Mouse (Mus musculus) gastrocnemius, adult 18-20 months (tissue): Measurements from ENCODE around the gene Shld2. TPM values are rescaled to one million over a fixed set of nuclear protein-coding genes. Genes with fewer than 3 reads are reported as not detected.

Experiments used
- DNase-seq: peaks from one replicate; pipeline ENCODE4 v3.0.0; 2021; ENCODE audit warnings: low spot score
- long read RNA-seq, 2 experiments: library from polyadenylated mRNA; stranded (forward); transcript quantifications; one replicate each; pipeline ENCODE4 v2.0.0; 2021
- total RNA-seq, 2 experiments: library from RNA; stranded (reverse); gene quantifications; 2 replicates each; pipeline ENCODE4 v1.2.3; 2021

Gene Shld2
- 10 to 100 TPM; 10.0 to 12.9 TPM for total RNA-seq
- long read RNA-seq, experiment 1, partial matches to known transcripts: 0 of 5 reads
- long read RNA-seq, experiment 1, other reads (novel, unspliced or antisense): 5 of 5 reads
- long read RNA-seq, experiment 2, partial matches to known transcripts: 1 of 10 reads
- long read RNA-seq, experiment 2, other reads (novel, unspliced or antisense): 9 of 10 reads

DNA sequence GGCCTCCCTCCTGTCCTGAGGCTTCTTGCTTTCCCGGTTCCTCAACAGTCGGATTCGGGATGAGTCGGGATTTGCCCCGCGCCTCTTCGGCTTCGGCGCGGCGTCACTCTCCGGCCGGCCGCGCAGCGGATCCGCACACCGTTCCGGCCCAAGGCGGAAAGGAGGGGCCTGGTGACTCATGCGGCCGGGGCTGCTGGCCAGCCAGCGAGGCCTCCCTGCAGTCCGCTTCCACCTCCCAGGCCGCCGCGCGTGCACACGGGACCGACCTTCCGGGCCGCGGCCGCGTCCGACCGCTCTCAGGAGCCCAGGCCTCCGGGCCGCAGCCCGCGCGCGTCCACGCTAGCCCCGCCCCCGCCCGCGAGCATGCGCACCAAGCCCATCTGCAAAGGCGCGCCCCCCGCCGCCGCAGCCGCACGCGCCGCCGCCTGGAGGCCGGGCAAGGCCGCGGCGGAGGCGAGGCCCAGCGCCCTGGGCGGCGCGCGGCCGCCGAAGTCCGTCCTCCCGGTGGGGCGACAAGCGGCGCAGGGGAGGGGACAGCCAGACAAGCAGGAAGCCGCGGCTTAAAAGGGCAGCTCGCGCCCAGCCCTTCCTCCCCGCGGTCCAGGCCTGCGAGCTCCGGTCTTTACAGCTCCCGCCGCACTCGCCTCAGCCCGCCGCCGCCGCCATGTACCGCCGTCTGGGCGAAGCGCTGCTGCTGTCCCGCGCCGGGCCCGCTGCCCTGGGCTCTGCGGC, at the start of gene Shld2, which contains the start of gene Glud1:
Shld2 (minus strand) TSS at position 260 of the 732 bp plus-strand sequence.
Glud1 (plus strand) TSS at position 494 of the 732 bp plus-strand sequence.
- DNase-seq: peak; percentile 95

- no peak for DNase-seq
These were observed 49.5 kb upstream of the Shld2 start for GRCm38 (mm10) chr14:34359676-34360244.

DNA sequence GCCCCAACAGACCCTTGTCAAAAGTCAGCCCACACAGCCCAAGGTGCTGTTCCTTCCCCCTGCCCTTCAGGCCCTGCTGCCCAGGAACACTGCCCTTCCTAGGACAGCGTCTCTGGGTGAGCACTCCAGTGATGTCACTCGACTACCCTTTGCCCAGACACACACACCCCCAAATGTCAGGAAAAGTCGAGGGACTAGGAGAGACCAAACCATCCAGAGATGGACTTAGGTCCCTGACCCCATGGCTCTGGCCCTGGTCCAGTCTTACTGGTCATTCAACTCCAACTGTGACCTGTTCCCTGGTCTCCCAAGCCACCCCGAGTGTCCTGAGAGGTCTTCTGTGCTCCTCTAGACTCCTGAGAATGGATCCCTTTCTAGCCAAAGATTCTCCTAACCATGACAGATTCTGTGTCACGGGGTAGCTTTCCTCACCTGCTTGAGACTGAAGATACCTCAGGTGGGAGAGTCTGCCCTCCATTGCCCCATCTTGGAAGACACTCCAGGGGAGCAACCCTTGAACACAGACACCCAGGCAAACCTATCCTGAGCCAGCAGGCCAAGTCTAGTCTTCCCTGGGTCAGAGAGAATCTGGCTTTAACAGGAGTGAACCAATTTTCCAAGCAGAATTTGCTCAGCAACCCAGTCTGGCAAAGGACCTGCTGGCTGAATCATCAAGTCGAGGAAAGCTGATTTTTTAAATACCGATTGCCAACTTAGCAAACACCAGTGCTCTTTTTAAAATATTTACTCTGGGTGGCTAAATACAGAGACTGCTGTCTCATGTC, 47.6 kb upstream of the Shld2 start:
- no peak for DNase-seq

GRCm38 (mm10) chr14:34355301-34355700, 45.0 kb upstream of the Shld2 start, which contains the start of gene Fam25c:
Gene Fam25c (minus strand): TSS chr14:34355433.
- no peak for DNase-seq

GRCm38 (mm10) chr14:34354456-34354855, 44.2 kb upstream of the Shld2 start:
- DNase-seq: no peak

DNA sequence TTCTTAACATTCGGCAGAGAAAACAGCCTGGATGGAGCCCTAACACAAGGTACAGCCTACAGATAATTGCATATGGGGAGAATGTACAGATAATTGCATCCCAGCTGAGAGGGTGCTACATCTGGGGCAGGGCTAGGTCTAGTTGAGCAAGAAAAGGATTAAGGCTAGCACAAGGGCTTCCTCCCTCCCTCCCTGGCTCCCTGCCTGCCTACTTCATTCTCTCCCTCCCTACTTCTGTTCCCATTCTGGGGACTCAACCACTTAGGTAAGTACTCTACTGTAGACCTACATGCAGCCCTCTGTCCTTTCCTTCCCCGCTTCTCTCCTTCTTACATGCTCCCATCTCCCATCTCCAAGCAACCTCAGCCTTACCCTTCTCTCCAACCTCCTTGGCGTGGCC, 43.0 kb upstream of the Shld2 start:
- DNase-seq: no peak

GRCm38 (mm10) chr14:34352523-34352922, 42.2 kb upstream of the Shld2 start:
- DNase-seq: no peak

DNA sequence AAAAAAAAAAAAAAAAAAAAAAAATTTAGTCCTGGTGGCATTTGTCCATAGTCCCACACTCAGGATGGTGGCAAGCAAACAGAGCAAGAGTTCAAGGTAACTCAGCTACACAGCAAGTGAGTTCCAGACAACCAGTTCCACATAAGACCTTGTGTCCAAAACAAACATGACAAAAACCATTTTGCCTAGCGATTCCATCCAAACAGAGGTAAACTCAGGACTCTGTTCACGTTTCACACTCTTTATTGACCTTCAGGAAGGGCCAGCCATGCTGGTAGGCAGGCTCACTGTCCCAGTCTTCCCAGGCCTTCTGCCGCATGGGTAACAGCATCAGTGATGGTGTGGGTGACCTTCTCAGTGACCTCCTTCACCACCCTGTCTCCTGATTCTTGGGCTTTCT, 41.4 kb upstream of the Shld2 start:
- DNase-seq: no peak

- DNase-seq: peak; percentile 20
These were observed 38.7 kb upstream of the Shld2 start for GRCm38 (mm10) chr14:34349007-34349406.

DNA sequence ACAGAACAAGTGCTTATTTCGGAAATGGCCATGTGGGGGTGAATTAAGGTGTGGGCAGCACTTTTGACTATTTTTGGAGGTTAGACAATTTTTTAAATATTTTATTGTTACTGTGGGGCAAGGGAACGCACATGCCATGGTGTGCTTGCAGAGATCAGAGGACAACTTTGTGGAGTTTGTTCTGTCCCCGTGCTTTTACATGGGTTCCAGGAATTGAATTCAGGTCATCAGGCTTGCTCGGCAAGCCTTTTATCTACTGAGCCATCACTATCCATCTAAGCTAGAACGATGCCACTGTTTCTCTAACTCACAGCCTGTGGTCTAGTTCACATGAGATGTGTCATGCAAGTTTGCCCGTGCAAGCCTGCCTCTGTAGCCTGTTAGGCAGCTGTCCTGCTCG, 38.0 kb upstream of the Shld2 start:
- DNase-seq: no peak

GRCm38 (mm10) chr14:34347084-34347483, 36.8 kb upstream of the Shld2 start:
- DNase-seq: no peak

GRCm38 (mm10) chr14:34345771-34346566, 35.7 kb upstream of the Shld2 start:
- DNase-seq: no peak

DNA sequence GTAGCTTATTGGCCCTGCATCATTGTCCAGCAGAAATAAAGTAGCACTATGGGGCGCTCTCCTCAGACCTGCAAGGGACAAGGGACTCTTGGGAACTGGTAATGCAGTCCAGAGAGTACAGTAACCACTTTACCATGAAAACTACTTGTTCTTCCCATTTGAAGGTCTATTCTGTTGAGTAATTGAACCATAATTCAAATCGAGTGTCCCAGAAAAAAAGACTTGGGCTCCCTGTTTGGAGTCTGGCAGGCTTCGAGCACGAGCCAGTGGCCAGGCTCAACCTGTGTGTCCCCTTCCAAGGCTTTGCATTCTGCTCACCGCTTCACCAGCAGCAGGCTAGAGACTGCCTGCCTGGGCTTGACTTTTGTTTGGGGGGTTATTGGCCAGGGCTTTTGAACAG, 34.1 kb upstream of the Shld2 start:
- DNase-seq: no peak

GRCm38 (mm10) chr14:34343078-34343477, 32.8 kb upstream of the Shld2 start:
- no peak for DNase-seq

DNA sequence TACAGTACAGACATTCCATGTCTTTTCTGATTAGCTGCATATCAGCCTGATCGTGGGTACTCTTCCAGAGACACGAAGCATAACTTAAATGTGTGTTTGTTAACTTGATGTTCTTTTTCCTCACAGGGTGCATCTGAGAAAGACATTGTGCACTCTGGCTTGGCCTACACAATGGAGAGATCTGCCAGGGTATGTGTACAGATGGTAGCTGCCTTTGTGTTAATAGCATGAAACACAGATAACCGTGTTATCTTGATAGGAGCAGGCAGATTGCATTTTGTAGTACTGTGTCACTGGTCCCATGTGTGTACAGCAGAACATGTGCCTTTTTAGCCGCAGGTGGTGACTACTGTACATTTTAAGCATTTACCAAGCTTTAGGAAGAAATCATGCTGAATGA, 31.7 kb upstream of the Shld2 start:
- no peak for DNase-seq

DNA sequence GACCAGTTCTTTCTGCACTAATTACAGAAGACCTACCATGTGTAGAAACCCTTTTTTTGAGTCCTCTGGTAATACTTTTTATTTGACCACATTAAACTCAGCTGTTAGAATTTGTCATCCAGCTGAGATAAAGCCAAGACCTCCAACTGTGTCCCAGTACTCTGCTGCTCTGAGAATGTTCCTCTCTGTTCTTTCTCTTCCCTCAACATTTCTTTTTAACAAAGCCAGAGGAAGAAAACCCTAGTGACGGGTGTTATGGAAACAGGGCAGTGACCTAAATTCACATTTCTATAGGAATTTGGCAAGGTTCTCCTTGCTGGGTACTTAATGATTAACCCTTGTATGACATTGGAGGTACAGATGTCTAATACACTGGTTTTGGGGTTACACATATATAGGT, 29.2 kb upstream of the Shld2 start:
- no peak for DNase-seq

GRCm38 (mm10) chr14:34332476-34332875, 22.2 kb upstream of the Shld2 start:
- no peak for DNase-seq

DNA sequence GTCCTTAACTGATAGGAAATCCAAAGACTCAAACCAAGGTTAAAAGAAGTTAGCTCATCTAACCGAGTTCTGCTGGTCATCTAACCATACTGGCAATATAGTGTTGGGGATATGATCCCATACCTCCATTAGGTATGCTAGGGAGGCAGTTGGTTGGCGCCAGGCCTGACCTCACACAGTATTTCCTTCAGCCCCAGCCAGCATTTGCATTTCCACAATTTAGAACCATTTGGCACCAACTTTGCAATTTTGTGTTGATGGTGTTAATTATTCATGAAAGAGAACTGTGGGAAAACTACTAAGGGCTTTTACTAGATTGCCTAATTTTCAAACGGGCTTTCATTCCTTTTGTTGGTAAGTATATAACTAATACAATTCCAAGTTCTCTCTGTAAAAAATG, 21.6 kb upstream of the Shld2 start:
- DNase-seq: no peak

DNA sequence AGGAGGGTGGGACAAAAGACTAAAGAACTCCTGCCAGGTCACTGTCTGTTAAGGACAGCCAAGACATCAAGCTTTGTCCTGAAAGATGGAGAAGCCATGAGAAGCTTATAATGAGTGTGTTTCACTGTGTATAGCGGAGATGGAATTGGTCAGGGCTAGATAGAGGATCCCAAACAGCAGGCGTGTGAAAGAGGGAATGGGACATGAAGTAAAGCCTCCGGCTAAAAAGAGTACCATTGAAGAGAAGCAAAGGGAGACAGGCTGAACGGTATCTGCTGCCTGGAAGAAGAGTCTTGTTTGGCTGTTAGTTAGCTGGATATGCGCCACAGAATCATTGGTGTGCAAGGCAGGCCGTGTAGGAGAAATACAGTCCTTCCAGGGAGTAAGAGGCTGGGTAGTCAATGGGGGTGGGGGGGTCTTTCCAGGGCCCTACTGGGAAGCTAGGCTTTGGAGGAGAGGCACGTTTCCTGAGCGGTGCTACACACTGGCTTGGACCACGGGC, 20.4 kb upstream of the Shld2 start:
- DNase-seq: no peak

DNA sequence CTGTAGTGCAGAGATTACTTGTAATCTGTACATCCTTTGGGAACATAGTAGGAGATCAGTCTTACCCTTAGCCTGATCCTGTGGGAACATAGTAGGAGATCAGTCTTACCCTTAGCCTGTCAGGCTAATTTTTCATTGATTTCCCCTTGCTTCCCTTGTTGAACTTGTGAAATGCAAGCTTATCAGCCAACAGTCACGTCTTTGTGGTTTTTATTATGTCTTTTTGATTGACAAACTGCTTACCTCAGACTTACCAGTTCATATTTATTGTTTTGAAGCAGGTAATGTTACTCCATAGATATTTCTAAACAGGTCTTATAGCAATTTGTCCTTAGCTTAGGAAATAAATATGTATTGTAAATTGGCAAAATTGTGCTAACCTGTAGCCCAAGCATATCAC, 17.3 kb upstream of the Shld2 start:
- DNase-seq: no peak

GRCm38 (mm10) chr14:34326606-34327005, 16.3 kb upstream of the Shld2 start:
- no peak for DNase-seq
